Comparison of ENCODE assay signal across 18 mouse cellular contexts in genomic region chr5:126281057-126281728, GRCm38 (mm10).
DNase-seq lines count a peak whose midpoint lies in the region; ATAC-seq and TF ChIP-seq lines count a peak whose summit lies in the region.
"Had no signal": no experiment of that assay in that cellular context is flagged by ENCODE, and none has a peak within 500 bp of the region (broad histone marks: within the 10 kb centered on the region; RNA-seq: fewer than 3 reads in every experiment).

No protein-coding gene starts in this region.

- H3K9me3 ChIP-seq in forebrain, embryonic 12.5 days: no peaks in the 10 kb centered on the region
- no peaks in the 10 kb centered on the region for H3K9me3 ChIP-seq in forebrain, embryonic 11.5 days (ENCODE audit: control insufficient read depth, low read length)
- H3K9me3 ChIP-seq in midbrain, embryonic 12.5 days: no peaks in the 10 kb centered on the region
- no peaks in the 10 kb centered on the region for H3K9me3 ChIP-seq in midbrain, embryonic 13.5 days
- no peaks in the 10 kb centered on the region for H3K9me3 ChIP-seq in limb, embryonic 11.5 days (ENCODE audit: control insufficient read depth, low read length)
- H3K9me3 ChIP-seq: lung, embryonic 15.5 days had no signal

- H3K27ac ChIP-seq in forebrain, embryonic 12.5 days: no peak overlapping the region
- no peak overlapping the region for H3K27ac ChIP-seq in forebrain, embryonic 11.5 days (ENCODE audit: low read depth, low read length)
- no peak overlapping the region for H3K27ac ChIP-seq in midbrain, embryonic 12.5 days (replicated peaks)
- H3K27ac ChIP-seq in midbrain, embryonic 13.5 days: no peak overlapping the region
- peak overlapping the region; percentile 16; the same call in 1 of the 2 replicates for H3K27ac ChIP-seq in limb, embryonic 11.5 days (replicated peaks; ENCODE audit: low read depth, low read length)
- no peak overlapping the region for H3K27ac ChIP-seq in gastrocnemius, adult 2 months
- H3K27ac ChIP-seq: lung, embryonic 15.5 days; stomach, postnatal 0 days had no signal

- no peak overlapping the region for H3K9ac ChIP-seq in forebrain, embryonic 12.5 days
- no peak overlapping the region for H3K9ac ChIP-seq in forebrain, embryonic 11.5 days (ENCODE audit: low read length)
- H3K9ac ChIP-seq in midbrain, embryonic 12.5 days (replicated peaks): no peak overlapping the region
- no peak overlapping the region for H3K9ac ChIP-seq in midbrain, embryonic 13.5 days (replicated peaks)
- H3K9ac ChIP-seq in limb, embryonic 11.5 days (ENCODE audit: low read length): no peak overlapping the region
- H3K9ac ChIP-seq: lung, embryonic 15.5 days had no signal

- no peak for ATAC-seq in forebrain, embryonic 12.5 days (ENCODE audit: low FRiP score)
- ATAC-seq in forebrain, embryonic 11.5 days (replicated peaks; ENCODE audit: low FRiP score): no peak
- no peak for ATAC-seq in midbrain, embryonic 12.5 days (ENCODE audit: low FRiP score, low read depth)
- no peak for ATAC-seq in midbrain, embryonic 13.5 days
- ATAC-seq in limb, embryonic 11.5 days (ENCODE audit: insufficient number of reproducible peaks, low FRiP score, low TSS enrichment, low read depth): no peak

- H3K27me3 ChIP-seq in forebrain, embryonic 12.5 days: peaks cover 5% of the 10 kb centered on the region; the same call in 1 of the 2 replicates
- no peaks in the 10 kb centered on the region for H3K27me3 ChIP-seq in forebrain, embryonic 11.5 days (ENCODE audit: control insufficient read depth, insufficient read depth, low read length)
- no peaks in the 10 kb centered on the region; the same call in 1 of the 2 replicates for H3K27me3 ChIP-seq in midbrain, embryonic 12.5 days
- H3K27me3 ChIP-seq in midbrain, embryonic 13.5 days: 0 out of 2 replicates have a peak, but pooled peaks cover 2% of the 10 kb centered on the region
- no peaks in the 10 kb centered on the region for H3K27me3 ChIP-seq in limb, embryonic 11.5 days (ENCODE audit: control insufficient read depth, insufficient read depth, low read length)
- H3K27me3 ChIP-seq: lung, embryonic 15.5 days; megakaryocyte, embryonic 14.5 days had no signal

- H3K4me2 ChIP-seq in forebrain, embryonic 12.5 days: peak overlapping the region; percentile 28; the same call in 1 of the 2 replicates
- no peak overlapping the region for H3K4me2 ChIP-seq in forebrain, embryonic 11.5 days (ENCODE audit: low read depth, low read length, severe bottlenecking)
- 0 out of 2 replicates have a peak overlapping the region, but pooled peaks have one; percentile 17 for H3K4me2 ChIP-seq in midbrain, embryonic 12.5 days (replicated peaks)
- no peak overlapping the region for H3K4me2 ChIP-seq in midbrain, embryonic 13.5 days (replicated peaks)
- H3K4me2 ChIP-seq in limb, embryonic 11.5 days (ENCODE audit: low read depth, severe bottlenecking): 0 out of 2 replicates have a peak overlapping the region, but pooled peaks have one; percentile 22
- H3K4me2 ChIP-seq: lung, embryonic 15.5 days had no signal

- no peak for DNase-seq in forebrain, embryonic 11.5 days (ENCODE audit: low spot score)
- DNase-seq in limb, embryonic 11.5 days (ENCODE audit: low spot score): peak; percentile 28
- peak; percentile 71 for DNase-seq in retina, embryonic 14.5 days (ENCODE audit: low spot score)
- no peak for DNase-seq in gastrocnemius, adult 2 months
- no peak for DNase-seq in heart, postnatal 14 days
- DNase-seq: adrenal gland, postnatal 14 days; B cell, adult 2 months; cerebellum, postnatal 36 days; heart, postnatal 4 days; kidney, adult 11 months; layer of hippocampus, postnatal 36 days; right cerebral cortex, adult 18-20 months had no signal

- intact Hi-C loops in gastrocnemius, adult 2 months (cut with DNase I): no loop called here
- intact Hi-C loops in heart, postnatal 14 days (cut with DNase I): no loop called here

- WGBS in forebrain, embryonic 12.5 days: 19% methylated on average over 10 of the region's 10 CpGs
- WGBS in forebrain, embryonic 11.5 days: 17% methylated on average over 10 of the region's 10 CpGs
- 21% methylated on average over 10 of the region's 10 CpGs for whole genome bisulfite sequencing in midbrain, embryonic 12.5 days
- WGBS in midbrain, embryonic 13.5 days: 15% methylated on average over 10 of the region's 10 CpGs
- 26% methylated on average over 10 of the region's 10 CpGs for WGBS in limb, embryonic 11.5 days

- H3K4me1 ChIP-seq in forebrain, embryonic 12.5 days: peaks cover 12% of the 10 kb centered on the region
- peaks cover 7% of the 10 kb centered on the region; the same call in 1 of the 2 replicates for H3K4me1 ChIP-seq in forebrain, embryonic 11.5 days (replicated peaks; ENCODE audit: control insufficient read depth, insufficient read depth, low read length)
- H3K4me1 ChIP-seq in midbrain, embryonic 12.5 days: peaks cover 9% of the 10 kb centered on the region
- peaks cover 13% of the 10 kb centered on the region for H3K4me1 ChIP-seq in midbrain, embryonic 13.5 days (replicated peaks)
- H3K4me1 ChIP-seq in limb, embryonic 11.5 days (ENCODE audit: control insufficient read depth, insufficient read depth, low read length): 0 out of 2 replicates have a peak, but pooled peaks cover 4% of the 10 kb centered on the region
- H3K4me1 ChIP-seq: lung, embryonic 15.5 days; megakaryocyte, embryonic 14.5 days had no signal

- TF ChIP-seq CTCF in gastrocnemius, adult 2 months (IDR thresholded peaks at IDR 0.05): no peak

- H3K4me3 ChIP-seq in forebrain, embryonic 12.5 days (replicated peaks): no peak overlapping the region
- no peak overlapping the region for H3K4me3 ChIP-seq in forebrain, embryonic 11.5 days (ENCODE audit: low read depth, low read length)
- no peak overlapping the region for H3K4me3 ChIP-seq in midbrain, embryonic 12.5 days
- no peak overlapping the region for H3K4me3 ChIP-seq in midbrain, embryonic 13.5 days (replicated peaks)
- no peak overlapping the region for H3K4me3 ChIP-seq in limb, embryonic 11.5 days (ENCODE audit: low read depth, low read length)
- no peak overlapping the region for H3K4me3 ChIP-seq in gastrocnemius, adult 2 months
- H3K4me3 ChIP-seq: lung, embryonic 15.5 days; megakaryocyte, embryonic 14.5 days had no signal

- H3K36me3 ChIP-seq in forebrain, embryonic 12.5 days (replicated peaks): no peaks in the 10 kb centered on the region
- H3K36me3 ChIP-seq in forebrain, embryonic 11.5 days (ENCODE audit: control insufficient read depth, insufficient read depth, low read length): no peaks in the 10 kb centered on the region
- no peaks in the 10 kb centered on the region for H3K36me3 ChIP-seq in midbrain, embryonic 12.5 days
- H3K36me3 ChIP-seq in midbrain, embryonic 13.5 days: no peaks in the 10 kb centered on the region
- H3K36me3 ChIP-seq in limb, embryonic 11.5 days (ENCODE audit: control insufficient read depth, insufficient read depth, low read length): no peaks in the 10 kb centered on the region
- H3K36me3 ChIP-seq: lung, embryonic 15.5 days had no signal

Comparison
In these comparisons a context has a peak if more than half of its experiments do, and no peak if none do; other contexts are left out.
1. H3K4me2 ChIP-seq: peak in forebrain, embryonic 12.5 days (single experiment), midbrain, embryonic 12.5 days (single experiment) and limb, embryonic 11.5 days (single experiment); none in forebrain, embryonic 11.5 days (single experiment) and midbrain, embryonic 13.5 days (single experiment).
2. DNase-seq: peak in limb, embryonic 11.5 days (single experiment) and retina, embryonic 14.5 days (single experiment); none in forebrain, embryonic 11.5 days (single experiment), gastrocnemius, adult 2 months (single experiment) and heart, postnatal 14 days (0 of 2).